Mouse (Mus musculus) midbrain, embryonic 13.5 days (tissue): Measurements from ENCODE around the gene Elovl2. TPM values are rescaled to one million over a fixed set of nuclear protein-coding genes. Genes with fewer than 3 reads are reported as not detected.
"Not testable (repeated sequence)": the region's sequence is repeated elsewhere in the genome, so short reads cannot be mapped to it uniquely, and the experiment has no call there.

Experiments used
- ATAC-seq: fragments of 200-750 bp; cut with Nextera tagmentation; 2 replicates; pipeline ENCODE4 v1.8.0; 2017; ENCODE audit warnings: mild to moderate bottlenecking, moderate TSS enrichment, moderate library complexity
- H3K27ac ChIP-seq: fragments of 300-500 bp; sonication (generic); 2 replicates; pipeline ENCODE4 v1.5.1; 2015; ENCODE audit warnings: inconsistent platforms, mild to moderate bottlenecking, moderate library complexity
- H3K27me3 ChIP-seq: fragments of 300-500 bp; sonication (generic); 2 replicates; pipeline ENCODE4 v1.6.1; 2015; ENCODE audit warnings: mild to moderate bottlenecking, inconsistent platforms
- H3K36me3 ChIP-seq: fragments of 300-500 bp; sonication (generic); 2 replicates; pipeline ENCODE4 v1.6.1; 2015; ENCODE audit warnings: mild to moderate bottlenecking, inconsistent platforms
- H3K4me1 ChIP-seq: fragments of 300-500 bp; sonication (generic); replicated peaks from 2 replicates; pipeline ENCODE4 v1.6.1; 2015; ENCODE audit warnings: inconsistent platforms
- H3K4me2 ChIP-seq: fragments of 300-500 bp; sonication (generic); replicated peaks from 2 replicates; pipeline ENCODE4 v1.6.1; 2015; ENCODE audit warnings: moderate library complexity, mild to moderate bottlenecking, inconsistent platforms
- H3K4me3 ChIP-seq: fragments of 300-500 bp; sonication (generic); replicated peaks from 2 replicates; pipeline ENCODE4 v1.5.1; 2015; ENCODE audit warnings: mild to moderate bottlenecking, inconsistent platforms
- H3K9ac ChIP-seq: fragments of 300-500 bp; sonication (generic); replicated peaks from 2 replicates; pipeline ENCODE4 v1.6.1; 2015; ENCODE audit warnings: mild to moderate bottlenecking, inconsistent platforms
- H3K9me3 ChIP-seq: fragments of 300-500 bp; sonication (generic); 2 replicates; pipeline ENCODE4 v1.6.1; 2016; ENCODE audit warnings: mild to moderate bottlenecking, inconsistent platforms
- WGBS: fragments of 180-500 bp; shearing (Covaris S2); methylation state at CpG from one replicate; pipeline ENCODE4 v1.1.7; 2015; 5-methylcytosine and 5-hydroxymethylcytosine counted together
- polyA plus RNA-seq: library from polyadenylated mRNA; unstranded; fragments of >200 nt; fragmentation: Nextera tagmentation; extraction: Ambion mirVana; gene quantifications from 2 replicates; pipeline ENCODE4 v1.2.1, GENCODE M21; 2015

The Elovl2 gene
- polyA plus RNA-seq, 1 experiment from 2014 or later, result 43.6 TPM

- H3K9me3 ChIP-seq, result no peaks in the 10 kb centered on the region
- H3K4me3 ChIP-seq, result no peak overlapping the region
- H3K27me3 ChIP-seq, result no peaks in the 10 kb centered on the region
- H3K27ac ChIP-seq, result no peak overlapping the region
- ATAC-seq, result no peak
- no peak overlapping the region for H3K4me2 ChIP-seq
- H3K36me3 ChIP-seq, result no peaks in the 10 kb centered on the region
- no peaks in the 10 kb centered on the region for H3K4me1 ChIP-seq
- H3K9ac ChIP-seq, result no peak overlapping the region
- WGBS, result 86% methylated on average over 12 of the region's 12 CpGs
Measured at GRCm38 (mm10) chr13:41231389-41231983, 11.3 kb upstream of the Elovl2 start.

DNA sequence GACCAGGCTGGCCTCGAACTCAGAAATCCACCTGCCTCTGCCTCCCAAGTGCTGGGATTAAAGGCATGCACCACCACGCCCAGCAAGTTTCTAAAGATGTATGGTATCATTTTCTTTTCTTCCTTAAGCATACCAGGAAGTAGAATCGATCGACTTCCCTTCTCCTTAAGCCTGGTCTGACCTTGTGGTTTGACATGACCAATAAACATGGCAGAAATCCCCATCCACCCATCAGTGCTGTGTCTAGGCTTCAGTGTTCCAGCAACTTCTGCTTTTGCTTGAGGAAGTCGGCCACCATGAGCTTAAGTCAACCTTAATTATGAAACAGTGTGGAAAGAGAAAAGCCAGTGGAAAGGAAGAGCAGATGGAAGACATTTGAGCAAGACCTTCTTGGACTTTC, 10.1 kb upstream of the Elovl2 start:
- Histone ChIP-seq H3K27ac (no peak overlapping the region), H3K27me3 (no peaks in the 10 kb centered on the region), H3K36me3 (no peaks in the 10 kb centered on the region), H3K4me2 (no peak overlapping the region), H3K4me3 (no peak overlapping the region), H3K9me3 (no peaks in the 10 kb centered on the region), H3K4me1 (no peaks in the 10 kb centered on the region), H3K9ac (no peak overlapping the region)
- 87% methylated on average over 5 of the region's 5 CpGs for WGBS
- ATAC-seq, result no peak

DNA sequence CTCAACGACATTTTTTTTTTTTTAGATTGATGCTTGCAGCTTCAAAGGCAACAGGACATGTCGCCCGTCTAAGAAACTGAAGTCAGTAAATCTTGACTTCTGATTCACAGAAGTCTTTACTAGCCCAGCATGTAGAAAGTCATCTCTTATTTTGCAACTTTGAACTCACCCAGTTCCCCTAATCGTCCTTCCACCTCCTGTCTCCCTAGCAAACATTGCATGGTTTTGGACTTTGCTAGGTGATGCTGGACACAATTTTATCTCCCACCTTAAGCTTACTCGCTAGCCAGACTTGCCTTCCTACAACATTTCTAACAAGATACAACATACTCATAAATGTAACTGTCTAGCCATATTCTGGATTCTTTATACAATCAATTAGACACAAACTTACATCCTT, 7.9 kb upstream of the Elovl2 start:
- no peak for ATAC-seq
- 91% methylated on average over 5 of the region's 5 CpGs for WGBS
- H3K27ac ChIP-seq, result no peak overlapping the region
- H3K36me3 ChIP-seq, result no peaks in the 10 kb centered on the region
- H3K4me3 ChIP-seq, result no peak overlapping the region
- H3K9me3 ChIP-seq, result no peaks in the 10 kb centered on the region
- no peaks in the 10 kb centered on the region for H3K4me1 ChIP-seq
- no peaks in the 10 kb centered on the region for H3K27me3 ChIP-seq
- H3K9ac ChIP-seq, result no peak overlapping the region
- H3K4me2 ChIP-seq, result no peak overlapping the region

DNA sequence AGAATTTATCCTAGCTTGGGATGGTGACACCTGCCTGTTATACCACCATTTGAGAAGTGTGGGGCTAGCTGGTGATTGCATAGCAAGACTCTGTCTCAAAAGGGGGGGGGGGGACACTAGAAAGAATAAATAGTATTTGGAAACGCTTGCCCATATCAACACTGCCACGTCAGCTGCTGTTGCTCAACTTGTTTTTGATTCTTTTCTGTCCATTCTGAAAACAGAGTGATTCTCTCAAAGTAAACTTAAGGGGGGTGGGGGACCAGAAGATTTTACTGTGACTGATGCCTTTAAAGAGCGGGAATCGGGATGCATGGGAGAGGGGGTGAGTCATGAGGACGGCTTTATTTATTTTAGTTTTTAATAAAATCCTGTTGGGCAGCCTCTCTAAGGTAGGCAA, 6.3 kb upstream of the Elovl2 start:
- Histone ChIP-seq H3K4me2 (no peak overlapping the region), H3K9ac (no peak overlapping the region), H3K27me3 (no peaks in the 10 kb centered on the region), H3K27ac (no peak overlapping the region), H3K4me3 (no peak overlapping the region), H3K9me3 (peaks cover 12% of the 10 kb centered on the region; the same call in 1 of the 2 replicates), H3K36me3 (0 out of 2 replicates have a peak, but pooled peaks cover 3% of the 10 kb centered on the region), H3K4me1 (no peaks in the 10 kb centered on the region)
- 83% methylated on average over 5 of the region's 5 CpGs for WGBS
- no peak for ATAC-seq

- peak; percentile 89 for ATAC-seq
- Histone ChIP-seq H3K4me2 (peak overlapping the region; percentile 52), H3K4me3 (peak overlapping the region; percentile 75), H3K9ac (peak overlapping the region; percentile 87), H3K9me3 (peaks cover 19% of the 10 kb centered on the region; the same call in 1 of the 2 replicates), H3K27me3 (no peaks in the 10 kb centered on the region), H3K27ac (peak overlapping the region; percentile 77), H3K4me1 (peaks cover 21% of the 10 kb centered on the region), H3K36me3 (0 out of 2 replicates have a peak, but pooled peaks cover 3% of the 10 kb centered on the region)
- 2% methylated on average over 37 of the region's 39 CpGs for WGBS
Measured at GRCm38 (mm10) chr13:41219687-41220303, 410 bp downstream of the Elovl2 start.

GRCm38 (mm10) chr13:41219056-41219455, 1.1 kb downstream of the Elovl2 start:
- no peak for ATAC-seq
- H3K4me2 ChIP-seq, result peak overlapping the region; percentile 52
- H3K36me3 ChIP-seq, result 0 out of 2 replicates have a peak, but pooled peaks cover 3% of the 10 kb centered on the region
- peak overlapping the region; percentile 75 for H3K4me3 ChIP-seq
- no peaks in the 10 kb centered on the region for H3K27me3 ChIP-seq
- peaks cover 19% of the 10 kb centered on the region; the same call in 1 of the 2 replicates for H3K9me3 ChIP-seq
- 32% methylated on average over 1 of the region's 1 CpGs for WGBS
- peaks cover 21% of the 10 kb centered on the region for H3K4me1 ChIP-seq
- H3K9ac ChIP-seq, result peak overlapping the region; percentile 87; the same call in 1 of the 2 replicates
- no peak overlapping the region for H3K27ac ChIP-seq

GRCm38 (mm10) chr13:41216236-41216635, 4.0 kb downstream of the Elovl2 start:
- H3K9me3 ChIP-seq, result 0 out of 2 replicates have a peak, but pooled peaks cover 5% of the 10 kb centered on the region
- H3K4me3 ChIP-seq, result no peak overlapping the region
- H3K4me2 ChIP-seq, result no peak overlapping the region
- H3K4me1 ChIP-seq, result peaks cover 37% of the 10 kb centered on the region
- H3K27ac ChIP-seq, result no peak overlapping the region
- H3K36me3 ChIP-seq, result no peaks in the 10 kb centered on the region
- 61% methylated on average over 3 of the region's 3 CpGs for WGBS
- H3K27me3 ChIP-seq, result no peaks in the 10 kb centered on the region
- H3K9ac ChIP-seq, result no peak overlapping the region
- no peak for ATAC-seq

DNA sequence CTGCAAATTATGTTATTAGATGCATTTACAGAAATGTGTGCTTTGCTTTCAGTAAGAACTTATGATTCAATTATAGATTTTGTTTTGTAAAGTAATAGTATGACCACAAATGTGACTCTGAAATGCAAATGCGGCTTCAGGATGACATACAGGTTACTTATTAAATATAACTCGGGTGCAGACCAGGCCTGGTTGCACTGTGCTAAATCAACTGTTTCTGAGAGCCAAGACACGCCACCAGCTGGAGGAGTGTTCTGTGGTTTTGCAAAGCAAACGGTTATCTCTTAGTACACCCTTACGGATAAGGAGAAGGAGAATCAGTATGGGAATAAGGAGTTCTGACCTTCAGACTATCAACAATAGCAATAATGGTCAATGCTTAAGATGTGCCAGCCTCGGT, 4.5 kb downstream of the Elovl2 start:
- no peak overlapping the region for H3K4me2 ChIP-seq
- no peak overlapping the region for H3K27ac ChIP-seq
- 89% methylated on average over 6 of the region's 6 CpGs for WGBS
- H3K27me3 ChIP-seq, result no peaks in the 10 kb centered on the region
- no peak overlapping the region for H3K4me3 ChIP-seq
- H3K36me3 ChIP-seq, result no peaks in the 10 kb centered on the region
- no peak overlapping the region for H3K9ac ChIP-seq
- H3K4me1 ChIP-seq, result peaks cover 37% of the 10 kb centered on the region
- 0 out of 2 replicates have a peak, but pooled peaks cover 2% of the 10 kb centered on the region for H3K9me3 ChIP-seq
- no peak for ATAC-seq

- H3K27ac ChIP-seq, result no peak overlapping the region
- H3K9me3 ChIP-seq, result no peaks in the 10 kb centered on the region
- peaks cover 25% of the 10 kb centered on the region; the same call in 1 of the 2 replicates for H3K4me1 ChIP-seq
- H3K27me3 ChIP-seq, result no peaks in the 10 kb centered on the region
- no peak overlapping the region for H3K9ac ChIP-seq
- ATAC-seq, result no peak
- H3K4me2 ChIP-seq, result no peak overlapping the region
- H3K4me3 ChIP-seq, result no peak overlapping the region
- no peaks in the 10 kb centered on the region for H3K36me3 ChIP-seq
- WGBS, result 76% methylated on average over 6 of the region's 6 CpGs
Measured at GRCm38 (mm10) chr13:41212558-41213322, 7.5 kb downstream of the Elovl2 start.

GRCm38 (mm10) chr13:41211276-41211675, 8.9 kb downstream of the Elovl2 start:
- no peak overlapping the region for H3K9ac ChIP-seq
- H3K4me2 ChIP-seq, result no peak overlapping the region
- no peak overlapping the region for H3K27ac ChIP-seq
- H3K9me3 ChIP-seq, result no peaks in the 10 kb centered on the region
- peaks cover 25% of the 10 kb centered on the region; the same call in 1 of the 2 replicates for H3K4me1 ChIP-seq
- H3K27me3 ChIP-seq, result no peaks in the 10 kb centered on the region
- no peak overlapping the region for H3K4me3 ChIP-seq
- 83% methylated on average over 4 of the region's 4 CpGs for WGBS
- no peak for ATAC-seq
- no peaks in the 10 kb centered on the region for H3K36me3 ChIP-seq

GRCm38 (mm10) chr13:41206241-41206640, 14.0 kb downstream of the Elovl2 start:
- no peaks in the 10 kb centered on the region for H3K36me3 ChIP-seq
- no peaks in the 10 kb centered on the region for H3K9me3 ChIP-seq
- no peak overlapping the region for H3K9ac ChIP-seq
- WGBS, result 81% methylated on average over 5 of the region's 5 CpGs
- ATAC-seq, result no peak
- no peak overlapping the region for H3K4me3 ChIP-seq
- H3K4me1 ChIP-seq, result peaks cover 24% of the 10 kb centered on the region
- H3K4me2 ChIP-seq, result no peak overlapping the region
- no peak overlapping the region for H3K27ac ChIP-seq
- H3K27me3 ChIP-seq, result no peaks in the 10 kb centered on the region

GRCm38 (mm10) chr13:41205568-41205967, 14.6 kb downstream of the Elovl2 start:
- not testable (repeated sequence) for H3K9me3 ChIP-seq, H3K9ac ChIP-seq, H3K27me3 ChIP-seq, H3K36me3 ChIP-seq, H3K4me2 ChIP-seq, H3K27ac ChIP-seq, H3K4me3 ChIP-seq, ATAC-seq
- peaks cover 27% of the 10 kb centered on the region for H3K4me1 ChIP-seq
